Mouse (Mus musculus) c-Kit-positive CD71-negative TER-119-negative erythroid progenitor cells, embryonic 14.5 days (primary cell): Measurements from ENCODE around the gene Crtc1.

Experiments used
- DNase-seq: peaks from one replicate; pipeline ENCODE4 v3.0.0-alpha.2; 2013; ENCODE audit warnings: low read depth

Gene Crtc1

GRCm38 (mm10) chr8:70383287-70383686, 56.1 kb downstream of the Crtc1 start:
- DNase-seq = peak; percentile 56

- no peak for DNase-seq
Measured at GRCm38 (mm10) chr8:70380069-70380468, 59.3 kb downstream of the Crtc1 start.

GRCm38 (mm10) chr8:70377049-70377448, 62.3 kb downstream of the Crtc1 start:
- no peak for DNase-seq

GRCm38 (mm10) chr8:70376275-70376741, 63.1 kb downstream of the Crtc1 start:
- DNase-seq = no peak

DNA sequence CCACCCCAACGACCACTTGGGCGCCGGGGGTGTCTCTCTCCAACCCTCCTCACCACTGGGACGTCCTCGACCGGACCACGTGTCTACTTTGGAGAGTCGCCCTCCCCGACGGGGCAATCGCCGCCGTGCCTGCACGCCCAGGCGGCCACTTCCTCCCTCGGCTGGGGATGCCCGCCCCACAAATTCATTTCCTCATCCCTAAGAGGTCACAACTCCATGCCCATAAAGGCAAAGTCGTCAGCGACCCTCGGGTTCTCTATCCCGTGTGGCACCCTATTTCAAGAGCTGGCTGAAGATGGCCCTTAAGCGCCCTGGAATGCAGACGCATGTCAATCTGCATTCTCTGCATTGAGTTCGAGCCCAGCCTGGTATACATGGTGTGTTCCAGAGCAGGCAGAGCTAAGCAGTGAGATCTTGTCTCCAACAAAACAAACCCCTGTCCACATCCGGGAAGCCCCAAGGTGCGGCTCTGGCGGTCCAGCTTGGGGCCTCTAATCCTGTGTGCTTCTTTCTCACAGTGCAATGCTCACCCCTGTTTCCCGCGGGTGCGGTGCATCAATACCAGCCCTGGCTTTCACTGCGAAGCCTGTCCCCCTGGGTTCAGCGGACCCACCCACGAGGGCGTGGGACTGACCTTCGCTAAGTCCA, 64.0 kb downstream of the Crtc1 start:
- DNase-seq = no peak

DNA sequence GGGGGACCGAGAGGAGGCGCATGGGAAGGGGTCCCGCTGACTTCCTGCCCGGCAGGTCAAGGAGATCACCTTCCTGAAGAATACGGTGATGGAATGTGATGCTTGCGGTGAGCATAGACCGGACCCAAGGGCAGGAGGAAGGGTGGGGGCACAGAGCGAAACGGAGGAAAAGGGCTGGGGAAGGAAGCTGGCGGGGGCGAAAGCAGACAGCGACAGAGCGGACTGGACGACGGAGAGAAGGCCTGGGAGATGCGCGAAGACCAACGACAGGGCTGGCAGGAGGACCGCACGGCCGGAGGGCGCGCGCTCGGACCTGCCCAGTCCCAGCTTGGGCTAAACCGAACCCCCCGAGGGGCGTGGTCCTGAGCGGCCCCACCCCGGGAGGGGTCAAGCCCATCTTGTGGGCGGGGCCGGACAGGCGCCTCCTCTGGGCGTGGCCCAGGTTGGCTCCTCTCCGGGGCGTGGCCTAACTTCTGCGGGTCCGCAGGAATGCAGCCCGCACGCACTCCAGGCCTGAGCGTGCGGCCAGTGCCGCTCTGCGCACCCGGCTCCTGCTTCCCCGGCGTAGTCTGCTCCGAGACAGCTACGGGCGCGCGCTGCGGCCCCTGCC, 65.0 kb downstream of the Crtc1 start:
- no peak for DNase-seq

DNA sequence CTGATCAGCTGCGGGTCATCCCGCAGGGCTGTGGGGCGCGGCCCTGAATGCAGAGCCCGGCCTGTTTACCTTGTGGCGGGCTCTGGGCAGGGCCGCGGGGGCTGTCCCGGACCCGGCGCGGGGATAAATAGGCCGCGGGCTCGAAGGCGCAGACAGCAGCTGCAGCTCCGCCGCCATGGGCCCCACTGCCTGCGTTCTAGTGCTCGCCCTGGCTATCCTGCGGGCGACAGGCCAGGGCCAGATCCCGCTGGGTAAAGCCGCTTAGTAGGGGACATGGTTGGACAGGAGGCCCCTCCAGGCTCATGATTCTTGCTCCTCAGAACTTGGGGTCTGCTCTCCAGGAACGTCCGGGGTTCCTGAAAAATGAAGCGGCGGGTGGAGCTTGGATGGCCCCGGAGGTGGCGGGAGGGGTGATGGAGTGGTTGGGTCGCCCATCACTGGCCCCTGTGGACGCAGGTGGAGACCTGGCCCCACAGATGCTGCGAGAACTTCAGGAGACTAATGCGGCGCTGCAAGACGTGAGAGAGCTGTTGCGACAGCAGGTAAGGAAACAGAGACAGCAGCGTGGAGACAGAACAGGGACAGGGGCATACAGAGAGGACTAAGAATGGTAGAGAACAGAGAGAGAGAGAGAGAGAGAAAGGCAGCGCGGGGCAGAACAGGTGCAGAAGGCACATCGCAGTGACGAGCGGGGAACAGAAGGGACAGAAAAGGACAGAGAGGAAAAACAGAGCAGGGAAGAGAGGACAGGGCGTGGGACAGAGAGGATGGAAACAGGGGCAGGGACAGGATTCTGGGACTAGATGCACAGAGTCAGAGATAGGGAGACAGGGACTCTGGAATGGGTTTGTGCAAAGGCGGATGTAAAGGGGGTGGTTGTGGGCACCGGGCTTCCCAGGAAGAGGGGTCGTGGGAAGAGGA, 65.7 kb downstream of the Crtc1 start, which contains the start of gene Comp:
Gene Comp, plus strand, starts transcription at position 162 of the 921 bp plus-strand sequence.
- DNase-seq = no peak

GRCm38 (mm10) chr8:70371951-70372350, 67.4 kb downstream of the Crtc1 start:
- no peak for DNase-seq

- DNase-seq = no peak
Measured at GRCm38 (mm10) chr8:70370476-70370875, 68.9 kb downstream of the Crtc1 start.

DNA sequence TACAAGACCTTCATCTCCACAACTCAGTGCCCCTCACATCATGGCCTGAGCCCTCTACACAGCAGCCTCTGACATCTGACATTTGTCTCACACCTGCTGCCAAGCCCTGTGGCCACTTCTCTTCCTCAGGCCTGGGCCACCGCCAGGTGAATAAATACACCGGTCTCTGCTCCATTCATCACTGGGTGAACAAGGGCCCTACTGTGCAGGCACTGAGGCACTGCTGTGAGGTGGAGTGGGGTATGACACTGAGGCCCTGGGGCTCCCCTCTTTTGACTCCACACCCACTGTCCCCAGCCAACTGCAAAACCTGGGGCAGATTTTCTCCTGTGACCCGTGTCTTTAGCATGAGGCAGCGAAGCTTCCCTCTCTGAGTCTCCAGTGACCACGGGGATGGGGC, 72.8 kb downstream of the Crtc1 start:
- DNase-seq = no peak

DNA sequence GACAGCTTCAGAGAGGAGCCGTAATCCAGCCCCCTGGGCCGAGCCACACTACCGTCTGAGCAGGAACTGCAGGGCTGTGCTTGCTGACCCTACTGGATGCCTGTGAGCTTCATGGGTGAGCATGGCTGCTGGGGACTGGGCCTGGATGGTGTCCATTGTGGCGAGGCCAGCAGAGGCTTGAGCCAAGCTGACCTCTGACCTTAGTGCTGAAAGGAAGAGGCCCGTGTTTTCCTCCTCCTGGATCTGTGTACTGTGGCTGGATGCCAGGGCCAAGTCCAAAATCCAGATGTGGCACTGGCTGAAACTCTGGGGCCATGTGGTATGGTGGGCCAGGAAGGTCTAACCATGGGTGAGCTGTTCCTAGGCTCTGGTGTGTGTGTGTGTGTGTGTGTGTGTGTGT, 75.3 kb downstream of the Crtc1 start:
- no peak for DNase-seq

GRCm38 (mm10) chr8:70361484-70362032, 77.8 kb downstream of the Crtc1 start:
- no peak for DNase-seq

DNA sequence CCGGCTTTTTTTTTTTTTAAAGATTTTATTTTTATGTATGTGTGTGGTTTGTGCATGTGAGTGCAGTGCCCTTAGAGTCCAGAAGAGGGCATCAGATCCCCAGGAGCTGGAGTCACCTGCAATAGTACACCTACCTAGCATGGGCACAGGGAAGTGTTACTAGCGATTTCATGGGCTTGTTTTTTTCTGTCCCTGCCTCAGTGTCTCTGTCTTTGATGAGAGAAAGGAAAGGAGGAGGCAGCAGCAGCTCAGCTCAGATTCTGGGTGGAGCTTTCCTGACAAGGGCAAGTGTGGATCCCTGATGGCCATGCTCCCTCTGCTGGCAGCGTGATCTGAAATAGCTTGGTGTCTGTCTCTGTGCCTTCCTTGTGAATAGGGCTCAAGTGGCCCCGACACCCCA, 78.6 kb downstream of the Crtc1 start:
- no peak for DNase-seq

- no peak for DNase-seq
Measured at GRCm38 (mm10) chr8:70359411-70359810, 80.0 kb downstream of the Crtc1 start.

DNA sequence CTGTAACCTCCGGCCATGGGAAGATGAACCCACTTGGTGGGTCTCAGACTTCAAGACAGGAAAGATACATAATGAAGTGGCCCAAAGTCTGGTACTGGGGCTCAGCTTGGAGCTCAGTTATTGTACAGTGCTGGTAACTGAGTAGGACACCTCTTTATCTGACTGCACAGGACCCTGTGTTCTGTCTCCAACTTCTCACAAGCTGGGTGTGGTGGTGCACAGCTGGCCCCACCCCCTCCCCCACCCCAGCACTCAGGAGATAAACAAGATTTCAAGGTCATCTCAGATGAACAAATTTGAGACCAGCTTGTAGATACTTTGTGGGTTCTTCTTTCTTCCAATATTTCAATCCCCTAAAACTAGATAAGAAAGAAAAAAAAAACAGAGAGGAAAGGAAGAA, 83.3 kb downstream of the Crtc1 start:
- DNase-seq = no peak

GRCm38 (mm10) chr8:70354004-70354403, 85.4 kb downstream of the Crtc1 start:
- DNase-seq = no peak

DNA sequence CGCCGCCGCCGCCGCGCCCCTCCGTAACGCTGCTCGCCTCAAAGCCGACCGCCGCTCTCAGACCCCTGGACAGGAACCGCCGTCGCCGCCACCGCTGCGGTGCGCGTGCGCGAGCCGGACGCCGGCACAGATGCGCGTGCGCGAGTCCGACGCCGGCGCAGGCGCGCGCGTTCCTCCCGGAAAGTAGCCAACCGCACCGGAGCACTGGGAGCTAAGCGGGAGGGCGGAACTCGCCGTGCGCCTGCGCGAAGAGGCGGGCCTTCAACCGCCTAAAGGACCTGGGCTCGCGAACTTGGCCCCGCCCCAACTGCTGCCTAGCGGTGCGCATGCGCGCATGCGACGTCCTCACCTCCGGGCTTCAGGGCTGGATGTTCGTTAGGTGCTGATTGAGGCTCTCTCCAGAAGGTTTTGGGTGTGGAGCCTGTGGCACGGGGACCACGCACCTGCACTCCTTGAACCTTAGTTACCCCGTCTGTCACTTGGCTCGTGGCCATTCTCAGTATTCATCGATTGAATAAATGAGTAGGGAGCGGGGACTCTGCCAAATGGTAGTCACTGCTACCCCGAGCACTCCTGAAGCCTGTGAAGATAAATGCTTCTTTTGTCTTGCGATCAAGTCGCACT, 86.1 kb downstream of the Crtc1 start, which contains the start of gene Upf1:
Gene Upf1, minus strand, starts transcription at position 85 of the 624 bp plus-strand sequence.
- DNase-seq = peak; percentile 99

DNA sequence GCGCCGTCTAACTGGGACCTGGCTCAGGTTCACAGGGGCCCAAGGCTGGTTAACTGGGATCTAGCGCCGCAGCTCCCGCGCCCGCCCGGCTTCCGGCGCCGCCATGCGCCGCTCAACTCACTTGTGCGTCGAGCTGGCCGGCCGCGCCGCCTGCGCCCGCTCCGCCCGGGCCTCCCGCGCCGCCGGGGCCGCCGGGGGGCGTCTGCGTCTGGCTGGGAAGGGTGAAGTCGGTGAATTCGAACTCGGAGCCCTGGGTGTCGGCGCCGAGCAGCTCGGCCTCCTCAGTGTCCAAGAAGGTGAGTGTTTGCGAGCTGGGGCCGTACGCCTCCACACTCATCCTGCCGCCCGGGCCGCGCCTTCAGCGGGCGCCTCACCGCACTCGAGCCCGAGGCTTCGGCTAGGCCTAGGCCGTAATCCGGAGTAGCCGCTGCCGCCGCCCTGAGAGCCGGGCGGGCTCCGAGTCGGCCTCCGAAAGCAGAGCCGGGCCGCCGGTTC, 86.7 kb downstream of the Crtc1 start:
- no peak for DNase-seq

- DNase-seq = no peak
Measured at GRCm38 (mm10) chr8:70352000-70352384, 87.4 kb downstream of the Crtc1 start.

- DNase-seq = no peak
Measured at GRCm38 (mm10) chr8:70351035-70351999, 88.1 kb downstream of the Crtc1 start.
